Mouse (Mus musculus) left cerebral cortex, adult 11 months (tissue): ENCODE measurements around the gene Nectin3.

ENCODE experiments used
- DNase-seq: peaks from one replicate; pipeline ENCODE4 v3.0.0; 2022; ENCODE audit warnings: low spot score

The Nectin3 gene

GRCm38 (mm10) chr16:46498421-46498789 is at the start of gene Nectin3:
Gene Nectin3 (minus strand): TSS chr16:46498525.
- no peak for DNase-seq

- no peak for DNase-seq
Measured at GRCm38 (mm10) chr16:46538092-46538491, 39.8 kb upstream of the Nectin3 start.

- no peak for DNase-seq
Measured at GRCm38 (mm10) chr16:46532465-46533254, 34.3 kb upstream of the Nectin3 start.

- DNase-seq = no peak
Measured at GRCm38 (mm10) chr16:46531023-46531422, 32.7 kb upstream of the Nectin3 start.

- DNase-seq = no peak
Measured at GRCm38 (mm10) chr16:46520885-46521417, 22.6 kb upstream of the Nectin3 start.

GRCm38 (mm10) chr16:46519606-46520005 is 21.3 kb upstream of the Nectin3 start:
- DNase-seq = no peak

GRCm38 (mm10) chr16:46507944-46508333 is 9.6 kb upstream of the Nectin3 start:
- DNase-seq = no peak

GRCm38 (mm10) chr16:46507260-46507943 is 9.1 kb upstream of the Nectin3 start:
- DNase-seq = no peak

GRCm38 (mm10) chr16:46504006-46504405 is 5.7 kb upstream of the Nectin3 start:
- no peak for DNase-seq

GRCm38 (mm10) chr16:46502311-46502710 is 4.0 kb upstream of the Nectin3 start:
- no peak for DNase-seq

- DNase-seq = no peak
Measured at GRCm38 (mm10) chr16:46500759-46501158, 2.4 kb upstream of the Nectin3 start.

- no peak for DNase-seq
Measured at GRCm38 (mm10) chr16:46497686-46498420, 472 bp downstream of the Nectin3 start.

GRCm38 (mm10) chr16:46496889-46497685 is 1.2 kb downstream of the Nectin3 start:
- peak; percentile 79 for DNase-seq

- no peak for DNase-seq
Measured at GRCm38 (mm10) chr16:46496031-46496868, 2.1 kb downstream of the Nectin3 start.

GRCm38 (mm10) chr16:46495201-46495600 is 3.1 kb downstream of the Nectin3 start:
- DNase-seq = no peak

GRCm38 (mm10) chr16:46487436-46488097 is 10.8 kb downstream of the Nectin3 start:
- no peak for DNase-seq

GRCm38 (mm10) chr16:46477336-46477735 is 21.0 kb downstream of the Nectin3 start:
- DNase-seq = no peak

- DNase-seq = no peak
Measured at GRCm38 (mm10) chr16:46451421-46451820, 46.9 kb downstream of the Nectin3 start.

GRCm38 (mm10) chr16:46449013-46449412 is 49.3 kb downstream of the Nectin3 start:
- DNase-seq = no peak

GRCm38 (mm10) chr16:46431317-46431716 is 67.0 kb downstream of the Nectin3 start:
- no peak for DNase-seq
